Mouse (Mus musculus): Measurements from ENCODE around the gene Atic.

Atic gene

GRCm38 (mm10) chr1:71594268-71594667 lies 37.3 kb downstream of the Atic start:
- no peak for DNase-seq (ENCODE audit: low read depth, low spot score)

- DNase-seq (ENCODE audit: low read depth, low spot score): no peak
Measured at GRCm38 (mm10) chr1:71595365-71595764, 38.4 kb downstream of the Atic start.

GRCm38 (mm10) chr1:71605751-71606150 lies 48.8 kb downstream of the Atic start:
- DNase-seq (ENCODE audit: low read depth, low spot score): no peak

- DNase-seq (ENCODE audit: low read depth, low spot score): no peak
Measured at GRCm38 (mm10) chr1:71606600-71607325, 49.8 kb downstream of the Atic start.

- no peak for DNase-seq (ENCODE audit: low read depth, low spot score)
Measured at GRCm38 (mm10) chr1:71609057-71609775, 52.3 kb downstream of the Atic start.

- no peak for DNase-seq (ENCODE audit: low read depth, low spot score)
Measured at GRCm38 (mm10) chr1:71609916-71610315, 53.0 kb downstream of the Atic start.

GRCm38 (mm10) chr1:71612256-71612655 lies 55.3 kb downstream of the Atic start:
- no peak for DNase-seq (ENCODE audit: low read depth, low spot score)

GRCm38 (mm10) chr1:71614545-71615246 lies 57.7 kb downstream of the Atic start:
- DNase-seq (ENCODE audit: low read depth, low spot score): no peak

GRCm38 (mm10) chr1:71621526-71621925 lies 64.6 kb downstream of the Atic start:
- no peak for DNase-seq (ENCODE audit: low read depth, low spot score)

- DNase-seq (ENCODE audit: low read depth, low spot score): no peak
Measured at GRCm38 (mm10) chr1:71623625-71624024, 66.7 kb downstream of the Atic start.
